Mouse (Mus musculus) bone marrow macrophage, adult 2 months (primary cell): Measurements from ENCODE around the gene Ell2.
"Not testable (repeated sequence)": the region's sequence is repeated elsewhere in the genome, so short reads cannot be mapped to it uniquely, and the experiment has no call there.

Source experiments
- CTCF ChIP-seq: IDR thresholded peaks from 2 replicates; pipeline ENCODE4 v1.5.1; 2012; ENCODE audit warnings: low read depth, mild to moderate bottlenecking, low read length, moderate library complexity
- POLR2A ChIP-seq: IDR thresholded peaks from 2 replicates; pipeline ENCODE4 v1.6.1; 2012; ENCODE audit warnings: mild to moderate bottlenecking, low read depth, low read length, borderline replicate concordance

DNA sequence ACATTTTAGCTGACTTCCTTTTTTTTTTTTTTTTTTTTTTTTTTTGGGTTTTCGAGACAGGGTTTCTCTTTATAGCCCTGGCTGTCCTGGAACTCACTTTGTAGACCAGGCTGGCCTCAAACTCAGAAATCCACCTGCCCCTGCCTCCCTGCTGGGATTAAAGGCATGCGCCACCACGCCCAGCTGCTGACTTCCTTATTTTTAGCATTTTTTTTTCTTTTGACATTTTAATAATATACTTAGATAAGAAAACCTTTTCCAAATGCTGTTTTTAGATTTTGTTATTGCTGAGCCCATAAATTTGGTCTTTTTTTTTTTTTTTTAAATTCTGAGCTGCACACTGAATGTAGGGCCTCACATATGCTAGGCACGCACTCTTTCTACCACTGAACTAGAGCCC lies 5.0 kb downstream of the Ell2 start:
- not testable (repeated sequence) for TF ChIP-seq POLR2A, CTCF
